Mouse (Mus musculus) forebrain, embryonic 14.5 days (tissue): ENCODE results near the gene Fam184b. TPM values are rescaled to one million over a fixed set of nuclear protein-coding genes. Genes with fewer than 3 reads are reported as not detected.

ENCODE experiments used
- ATAC-seq: fragments of 200-750 bp; cut with Nextera tagmentation; 2 replicates; pipeline ENCODE4 v1.8.0; 2017; ENCODE audit warnings: mild to moderate bottlenecking, moderate library complexity
- DNase-seq: peaks from one replicate; pipeline ENCODE4 v3.0.0-alpha.2; 2015; ENCODE audit warnings: low spot score
- H3K27ac ChIP-seq: fragments of 300-500 bp; sonication (generic); 2 replicates; pipeline ENCODE4 v1.5.1; 2014; ENCODE audit warnings: low read depth, mild to moderate bottlenecking, control low read depth, low read length, moderate library complexity
- H3K27me3 ChIP-seq: fragments of 300-500 bp; sonication (generic); replicated peaks from 2 replicates; pipeline ENCODE4 v1.6.1; 2014; ENCODE audit warnings: low read length, control low read depth, mixed read lengths; ENCODE audit not compliant: control insufficient read depth, insufficient read depth
- H3K36me3 ChIP-seq: fragments of 300-500 bp; sonication (generic); 2 replicates; pipeline ENCODE4 v1.6.1; 2014; ENCODE audit warnings: low read length, control low read depth; ENCODE audit not compliant: control insufficient read depth, insufficient read depth
- H3K4me1 ChIP-seq: fragments of 300-500 bp; sonication (generic); 2 replicates; pipeline ENCODE4 v1.6.1; 2014; ENCODE audit warnings: antibody characterized with exemption, low read length, control low read depth; ENCODE audit not compliant: control insufficient read depth, insufficient read depth
- H3K4me2 ChIP-seq: fragments of 300-500 bp; sonication (generic); 2 replicates; pipeline ENCODE4 v1.6.1; 2014; ENCODE audit warnings: mild to moderate bottlenecking, control low read depth, low read length
- H3K4me3 ChIP-seq: fragments of 300-500 bp; sonication (generic); 2 replicates; pipeline ENCODE4 v1.5.1; 2014; ENCODE audit warnings: low read depth, low read length, control low read depth
- H3K9ac ChIP-seq: fragments of 300-500 bp; sonication (generic); 2 replicates; pipeline ENCODE4 v1.6.1; 2014; ENCODE audit warnings: mild to moderate bottlenecking, low read length, control low read depth, moderate library complexity
- H3K9me3 ChIP-seq: fragments of 300-500 bp; sonication (generic); replicated peaks from 2 replicates; pipeline ENCODE4 v1.6.1; 2016; ENCODE audit warnings: low read length, control low read depth, mixed read lengths; ENCODE audit not compliant: control insufficient read depth
- WGBS: fragments of 180-500 bp; shearing (Covaris S2); extraction: QIAGEN DNeasy Blood & Tissue Kit; methylation state at CpG from one replicate; pipeline ENCODE4 v1.1.7; 2014; 5-methylcytosine and 5-hydroxymethylcytosine counted together
- polyA plus RNA-seq: library from polyadenylated mRNA; unstranded; fragments of >200 nt; fragmentation: Nextera tagmentation; extraction: Ambion mirVana; gene quantifications from 2 replicates; pipeline ENCODE4 v1.2.1, GENCODE M21; 2014

Fam184b gene
- polyA plus RNA-seq, 1 experiment from 2014 or later = 2.9 TPM

- peaks cover 15% of the 10 kb centered on the region for H3K36me3 ChIP-seq
- H3K9me3 ChIP-seq = no peaks in the 10 kb centered on the region
- 64% methylated on average over 4 of the region's 4 CpGs for WGBS
- no peak overlapping the region for H3K4me3 ChIP-seq
- H3K27me3 ChIP-seq = no peaks in the 10 kb centered on the region
- no peaks in the 10 kb centered on the region for H3K4me1 ChIP-seq
- DNase-seq (no peak), ATAC-seq (no peak)
- no peak overlapping the region for H3K27ac ChIP-seq
- H3K4me2 ChIP-seq = no peak overlapping the region
- H3K9ac ChIP-seq = no peak overlapping the region
These were observed 104.2 kb downstream of the Fam184b start for GRCm38 (mm10) chr5:45535177-45535576.

DNA sequence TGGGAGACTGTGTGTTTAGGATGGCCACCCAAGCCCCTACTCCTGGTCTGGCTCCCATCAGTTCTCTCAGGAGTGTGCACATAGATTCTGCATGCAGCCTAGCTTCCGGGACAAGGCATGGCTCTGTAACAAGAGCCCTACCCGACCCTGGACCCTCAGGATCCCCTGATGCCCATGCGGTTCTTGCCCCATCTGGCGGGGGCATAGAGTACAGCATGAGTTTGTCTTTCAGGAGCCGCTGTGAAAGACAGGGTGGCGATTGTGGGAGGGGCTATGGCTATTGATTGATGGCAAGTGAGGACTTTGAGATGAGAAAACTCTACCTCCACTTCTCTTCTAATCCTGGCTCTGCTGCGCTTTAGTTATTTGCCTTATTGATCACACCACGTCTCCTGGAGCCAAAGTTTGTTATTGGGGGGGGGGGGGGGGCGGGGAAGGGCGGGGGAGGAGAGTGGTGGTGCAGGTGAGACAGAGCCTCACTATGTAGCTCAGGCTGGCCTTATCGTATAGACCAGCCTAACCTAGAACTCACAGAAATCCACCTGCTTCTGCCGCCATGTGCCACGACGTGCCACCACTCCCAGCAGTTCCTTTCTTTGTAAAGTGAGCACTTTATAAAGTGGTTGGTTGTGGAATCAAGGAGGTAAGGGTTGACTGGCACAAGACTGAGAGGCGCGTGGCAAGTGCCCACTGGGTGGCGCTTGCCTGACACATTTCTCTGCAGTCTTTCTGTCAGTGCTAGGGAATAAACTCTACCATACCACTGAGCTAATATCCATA lies 104.9 kb downstream of the Fam184b start:
- Histone ChIP-seq H3K36me3 (peaks cover 21% of the 10 kb centered on the region), H3K27me3 (no peaks in the 10 kb centered on the region), H3K9ac (peak overlapping the region; percentile 10; the same call in 1 of the 2 replicates), H3K4me2 (no peak overlapping the region), H3K4me1 (no peaks in the 10 kb centered on the region), H3K27ac (no peak overlapping the region), H3K9me3 (no peaks in the 10 kb centered on the region), H3K4me3 (no peak overlapping the region)
- ATAC-seq (peak; percentile 89), DNase-seq (peak; percentile 71)
- WGBS = 6% methylated on average over 15 of the region's 17 CpGs

- 89% methylated on average over 3 of the region's 3 CpGs for WGBS
- Histone ChIP-seq H3K9ac (no peak overlapping the region), H3K36me3 (peaks cover 69% of the 10 kb centered on the region), H3K27me3 (no peaks in the 10 kb centered on the region), H3K9me3 (no peaks in the 10 kb centered on the region), H3K27ac (no peak overlapping the region), H3K4me3 (no peak overlapping the region), H3K4me1 (no peaks in the 10 kb centered on the region), H3K4me2 (no peak overlapping the region)
- DNase-seq (no peak), ATAC-seq (no peak)
These were observed 109.7 kb downstream of the Fam184b start for GRCm38 (mm10) chr5:45529696-45530095.

DNA sequence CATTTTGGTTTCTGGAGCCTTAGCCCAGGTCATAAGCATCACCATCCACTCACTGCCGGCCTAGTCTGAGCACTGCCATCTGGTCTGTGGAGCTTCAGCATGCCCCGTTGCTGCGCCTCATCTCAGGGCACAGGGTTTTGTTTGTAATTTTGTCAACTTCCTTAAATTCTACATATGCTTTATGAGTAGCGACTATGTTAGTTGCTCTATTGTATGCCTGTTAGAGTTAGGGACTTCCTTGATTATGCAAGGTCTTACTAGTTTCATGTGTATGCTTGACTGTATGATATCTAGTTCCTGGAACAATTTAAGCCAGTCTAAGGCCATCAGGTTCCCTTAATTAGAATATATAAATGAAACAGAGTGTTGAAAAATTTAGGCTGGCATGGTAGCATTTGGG lies 113.1 kb downstream of the Fam184b start:
- H3K9me3 ChIP-seq = no peaks in the 10 kb centered on the region
- no peak for DNase-seq
- H3K4me2 ChIP-seq = no peak overlapping the region
- no peaks in the 10 kb centered on the region for H3K27me3 ChIP-seq
- no peak overlapping the region for H3K4me3 ChIP-seq
- WGBS = 95% methylated on average over 4 of the region's 4 CpGs
- H3K9ac ChIP-seq = no peak overlapping the region
- peaks cover 71% of the 10 kb centered on the region for H3K36me3 ChIP-seq
- no peak overlapping the region for H3K27ac ChIP-seq
- no peak for ATAC-seq
- peaks cover 6% of the 10 kb centered on the region; the same call in 1 of the 2 replicates for H3K4me1 ChIP-seq

DNA sequence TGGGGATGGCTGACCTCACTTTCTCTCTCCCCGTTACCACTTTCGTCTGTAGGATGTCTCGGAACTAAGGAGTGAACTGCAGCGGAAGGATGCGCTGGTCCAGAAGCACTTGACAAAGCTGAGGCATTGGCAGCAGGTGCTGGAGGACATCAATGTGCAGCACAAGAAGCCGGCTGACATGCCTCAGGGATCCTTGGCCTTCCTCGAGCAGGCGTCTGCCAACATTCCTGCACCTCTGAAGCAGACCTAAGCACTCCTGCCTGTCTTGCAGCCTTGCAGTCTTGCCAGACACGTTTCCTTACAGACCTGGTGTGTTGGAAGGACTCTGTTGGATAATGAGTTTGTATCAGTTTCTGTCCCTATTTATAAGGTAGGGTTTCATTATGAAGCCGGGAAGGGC lies 114.3 kb downstream of the Fam184b start:
- H3K9me3 ChIP-seq = no peaks in the 10 kb centered on the region
- no peak overlapping the region for H3K9ac ChIP-seq
- H3K4me2 ChIP-seq = no peak overlapping the region
- ATAC-seq (no peak), DNase-seq (no peak)
- 92% methylated on average over 10 of the region's 10 CpGs for WGBS
- H3K36me3 ChIP-seq = peaks cover 61% of the 10 kb centered on the region
- H3K27me3 ChIP-seq = no peaks in the 10 kb centered on the region
- peaks cover 8% of the 10 kb centered on the region; the same call in 1 of the 2 replicates for H3K4me1 ChIP-seq
- no peak overlapping the region for H3K27ac ChIP-seq
- no peak overlapping the region for H3K4me3 ChIP-seq

- H3K4me3 ChIP-seq = no peak overlapping the region
- no peak overlapping the region for H3K9ac ChIP-seq
- peak overlapping the region; percentile 73 for H3K4me2 ChIP-seq
- no peak overlapping the region for H3K27ac ChIP-seq
- 86% methylated on average over 6 of the region's 6 CpGs for WGBS
- no peak for ATAC-seq
- peaks cover 8% of the 10 kb centered on the region; the same call in 1 of the 2 replicates for H3K4me1 ChIP-seq
- DNase-seq = no peak
- H3K27me3 ChIP-seq = no peaks in the 10 kb centered on the region
- H3K9me3 ChIP-seq = no peaks in the 10 kb centered on the region
- peaks cover 27% of the 10 kb centered on the region for H3K36me3 ChIP-seq
These were observed 117.8 kb downstream of the Fam184b start for GRCm38 (mm10) chr5:45521601-45522000.

GRCm38 (mm10) chr5:45520809-45521110 lies 118.7 kb downstream of the Fam184b start:
- Histone ChIP-seq H3K27me3 (no peaks in the 10 kb centered on the region), H3K4me3 (peak overlapping the region; percentile 92), H3K9ac (peak overlapping the region; percentile 92), H3K9me3 (no peaks in the 10 kb centered on the region), H3K27ac (no peak overlapping the region), H3K4me2 (peak overlapping the region; percentile 73), H3K36me3 (peaks cover 19% of the 10 kb centered on the region), H3K4me1 (peaks cover 8% of the 10 kb centered on the region; the same call in 1 of the 2 replicates)
- WGBS = 7% methylated on average over 5 of the region's 5 CpGs
- DNase-seq (no peak), ATAC-seq (no peak)

DNA sequence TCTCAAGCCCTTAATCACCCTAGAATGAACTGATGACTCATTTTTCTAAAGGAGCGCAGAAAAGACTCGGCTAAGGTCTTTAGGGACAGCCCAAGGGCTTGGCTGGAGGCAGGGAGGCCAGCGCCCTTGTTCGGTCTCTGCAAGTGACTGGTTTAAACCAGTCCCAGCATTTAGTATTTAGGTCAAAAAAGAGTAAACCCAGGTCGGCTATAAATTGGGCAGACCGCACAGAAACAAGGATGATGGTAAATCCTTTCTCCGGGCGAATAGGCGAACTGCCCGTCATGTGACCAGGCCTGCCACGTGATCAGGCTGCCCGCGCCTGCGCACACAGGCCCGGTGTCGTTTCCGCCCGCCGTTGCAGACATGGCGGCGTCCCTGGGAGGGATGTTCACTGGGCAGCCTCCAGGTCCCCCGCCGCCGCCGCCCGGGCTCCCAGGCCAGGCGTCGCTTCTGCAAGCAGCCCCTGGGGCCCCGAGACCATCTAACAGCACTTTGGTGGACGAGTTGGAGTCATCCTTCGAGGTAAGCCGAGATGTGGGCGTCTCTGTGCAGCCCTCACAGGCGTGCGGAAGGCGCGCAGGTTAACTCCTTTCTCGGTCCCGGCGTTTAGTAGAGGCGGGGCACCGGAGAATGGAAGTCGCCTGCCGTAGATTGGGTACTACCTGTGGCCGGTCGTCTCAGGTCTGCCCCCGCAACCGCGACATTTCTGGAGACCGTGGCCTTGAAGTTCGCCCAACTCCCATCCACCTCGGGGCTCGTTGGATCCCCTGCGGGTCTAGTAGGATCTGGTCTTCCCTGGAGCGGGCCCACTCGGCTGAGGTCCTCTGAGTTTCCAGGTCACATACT lies 119.2 kb downstream of the Fam184b start, which contains the start of gene Med28:
Gene Med28, plus strand, starts transcription at position 270 of the 849 bp plus-strand sequence.
- peaks cover 8% of the 10 kb centered on the region; the same call in 1 of the 2 replicates for H3K4me1 ChIP-seq
- peaks cover 13% of the 10 kb centered on the region for H3K36me3 ChIP-seq
- ATAC-seq (peak; percentile 98), DNase-seq (peak; percentile 95)
- H3K27me3 ChIP-seq = no peaks in the 10 kb centered on the region
- peak within 1 kb of the TSS; percentile 92 for H3K4me3 ChIP-seq
- H3K27ac ChIP-seq = peak within 1 kb of the TSS; percentile 52; the same call in 1 of the 2 replicates
- WGBS = 2% methylated on average over 56 of the region's 56 CpGs
- peak within 1 kb of the TSS; percentile 73 for H3K4me2 ChIP-seq
- no peaks in the 10 kb centered on the region for H3K9me3 ChIP-seq
- peak within 1 kb of the TSS; percentile 92 for H3K9ac ChIP-seq
